Mouse (Mus musculus) c-Kit-positive CD71-positive TER-119-negative erythroid progenitor cells, embryonic 14.5 days (primary cell): Measurements from ENCODE around the gene Zfp82.
"Not testable (repeated sequence)": the region's sequence is repeated elsewhere in the genome, so short reads cannot be mapped to it uniquely, and the experiment has no call there.

Experiments
- DNase-seq: peaks from one replicate; pipeline ENCODE4 v3.0.0-alpha.2; 2013; ENCODE audit warnings: low read depth

Zfp82 gene

GRCm38 (mm10) chr7:30072146-30073028, at the start of gene Zfp82:
Zfp82 (minus strand) TSS chr7:30072900.
- DNase-seq: peak; percentile 76

DNA sequence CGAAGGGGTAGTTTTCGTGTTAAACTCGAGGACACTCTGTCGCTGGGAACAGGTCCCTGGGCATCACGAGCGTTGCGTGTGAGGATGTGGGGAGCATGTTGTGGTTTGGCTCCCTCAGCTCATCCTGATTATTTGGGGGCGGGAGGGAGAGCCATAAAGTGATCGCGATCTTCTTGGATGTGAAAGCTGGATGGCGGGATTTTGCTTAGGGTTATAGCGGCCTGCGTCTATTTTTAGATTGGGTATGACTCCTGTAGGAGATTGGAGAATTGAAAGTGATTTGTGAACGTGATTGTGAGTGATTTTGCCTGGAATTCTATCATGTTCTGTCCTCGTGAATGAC, 49.5 kb upstream of the Zfp82 start:
- DNase-seq: no peak

DNA sequence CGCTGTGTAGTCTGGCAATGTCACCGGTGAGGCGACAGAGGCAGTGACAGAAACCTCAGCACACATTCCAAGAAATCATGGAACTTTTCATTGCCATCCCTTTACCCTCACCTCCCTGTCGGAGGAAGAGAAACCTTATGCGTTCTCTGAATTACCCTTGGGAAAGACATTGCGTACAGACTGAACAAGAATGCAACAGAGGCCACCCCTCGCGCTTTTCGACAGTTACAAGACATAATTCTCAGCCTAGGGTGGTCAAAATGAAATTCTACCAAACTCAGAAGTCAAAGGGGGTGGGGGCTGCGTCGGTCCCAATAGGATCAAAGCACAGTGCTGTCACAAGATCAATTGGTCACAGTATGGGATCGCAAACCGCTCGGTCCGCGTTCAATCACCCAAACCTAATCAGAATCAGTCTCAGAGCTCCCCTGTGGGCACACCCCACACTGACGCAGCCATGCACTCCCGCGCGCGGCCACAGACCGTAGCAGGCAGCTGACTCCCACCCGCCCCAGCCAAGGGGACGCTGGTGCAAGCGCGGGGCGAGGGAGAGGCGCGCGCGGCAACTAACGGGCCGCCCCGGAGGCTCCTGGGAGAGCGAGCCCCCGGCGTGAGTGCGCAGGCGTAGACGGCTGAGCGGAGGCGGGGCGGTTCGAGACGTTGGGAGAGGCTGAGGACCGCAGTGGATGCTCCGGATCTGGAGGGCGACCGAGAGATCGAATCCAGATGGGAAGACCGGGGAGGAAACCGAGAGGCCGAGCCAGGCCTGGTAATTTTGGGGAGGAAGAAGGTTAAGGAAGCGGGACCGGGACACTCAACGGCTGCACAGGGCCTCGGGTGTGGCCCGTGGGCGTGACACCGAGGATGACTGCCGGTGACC, 48.8 kb upstream of the Zfp82 start, which contains the start of gene Zfp382:
Gene Zfp382, plus strand, starts transcription at position 635 of the 880 bp plus-strand sequence.
- peak; percentile 79 for DNase-seq

GRCm38 (mm10) chr7:30117935-30118334, 45.2 kb upstream of the Zfp82 start:
- not testable (repeated sequence) for DNase-seq

DNA sequence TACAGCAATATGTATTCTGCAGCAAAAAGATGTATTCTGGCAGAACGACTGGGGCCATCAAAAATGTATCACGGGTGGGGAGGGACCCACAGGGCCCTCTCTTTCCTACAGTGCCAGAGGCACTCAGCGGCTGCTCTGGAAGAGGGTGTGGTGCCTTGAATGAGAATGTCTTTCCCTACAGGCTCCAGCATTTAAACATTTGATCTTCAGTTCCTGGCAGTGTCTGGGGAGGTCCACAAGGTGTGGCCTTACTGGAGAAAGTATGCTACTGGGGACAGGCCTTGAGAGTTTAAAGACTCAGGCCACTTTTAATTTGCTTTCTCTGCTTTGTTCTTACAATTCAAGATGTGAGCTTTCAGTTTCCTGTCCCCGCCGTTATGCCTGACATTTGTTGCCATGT, 43.4 kb upstream of the Zfp82 start:
- DNase-seq: no peak

DNA sequence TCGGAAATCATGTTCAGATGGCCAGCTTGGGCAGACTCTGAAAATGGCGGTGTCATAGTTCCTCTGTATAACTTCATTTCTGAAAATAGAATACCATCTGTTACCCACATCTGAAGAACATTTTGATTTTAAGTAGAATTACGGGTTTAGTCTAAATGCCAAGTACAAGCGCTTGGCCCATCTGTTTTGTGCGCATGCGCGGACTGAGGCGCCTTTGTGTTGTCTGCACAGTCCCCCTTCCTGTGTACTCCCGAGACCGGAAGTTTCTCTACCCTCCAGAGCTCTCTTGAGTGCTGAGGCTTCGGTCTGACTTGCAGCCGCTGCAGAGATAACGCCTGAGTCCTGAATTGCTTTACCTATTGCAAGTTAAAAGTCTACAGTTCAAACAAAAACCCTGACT, 26.6 kb upstream of the Zfp82 start:
- no peak for DNase-seq

DNA sequence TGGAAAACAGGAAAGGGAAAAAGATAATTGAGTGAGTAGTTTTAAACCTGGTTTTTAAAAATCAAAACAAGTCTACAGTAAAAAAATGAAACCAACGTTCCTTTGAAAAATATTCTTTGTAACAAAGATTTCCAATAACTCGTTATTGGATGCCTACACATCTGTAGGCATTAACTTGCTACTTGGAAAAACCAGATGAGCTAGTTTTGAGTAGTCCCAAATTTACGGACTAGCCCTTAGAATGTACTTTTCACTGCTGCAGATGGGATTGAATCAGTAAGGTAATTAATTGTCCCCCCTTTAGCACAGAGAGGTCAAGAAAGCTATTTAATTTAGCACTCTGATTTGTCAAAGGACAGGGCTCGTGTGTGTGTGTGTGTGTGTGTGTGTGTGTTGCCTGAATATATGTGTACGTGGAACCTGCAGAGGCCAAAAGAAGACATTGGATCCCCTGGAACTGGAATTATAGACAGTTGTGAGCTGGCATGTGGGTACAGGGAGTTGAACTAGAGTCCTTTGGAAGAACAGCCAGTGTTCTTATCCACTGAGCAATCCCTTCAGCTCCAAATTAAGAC, 22.9 kb upstream of the Zfp82 start:
- DNase-seq: no peak

DNA sequence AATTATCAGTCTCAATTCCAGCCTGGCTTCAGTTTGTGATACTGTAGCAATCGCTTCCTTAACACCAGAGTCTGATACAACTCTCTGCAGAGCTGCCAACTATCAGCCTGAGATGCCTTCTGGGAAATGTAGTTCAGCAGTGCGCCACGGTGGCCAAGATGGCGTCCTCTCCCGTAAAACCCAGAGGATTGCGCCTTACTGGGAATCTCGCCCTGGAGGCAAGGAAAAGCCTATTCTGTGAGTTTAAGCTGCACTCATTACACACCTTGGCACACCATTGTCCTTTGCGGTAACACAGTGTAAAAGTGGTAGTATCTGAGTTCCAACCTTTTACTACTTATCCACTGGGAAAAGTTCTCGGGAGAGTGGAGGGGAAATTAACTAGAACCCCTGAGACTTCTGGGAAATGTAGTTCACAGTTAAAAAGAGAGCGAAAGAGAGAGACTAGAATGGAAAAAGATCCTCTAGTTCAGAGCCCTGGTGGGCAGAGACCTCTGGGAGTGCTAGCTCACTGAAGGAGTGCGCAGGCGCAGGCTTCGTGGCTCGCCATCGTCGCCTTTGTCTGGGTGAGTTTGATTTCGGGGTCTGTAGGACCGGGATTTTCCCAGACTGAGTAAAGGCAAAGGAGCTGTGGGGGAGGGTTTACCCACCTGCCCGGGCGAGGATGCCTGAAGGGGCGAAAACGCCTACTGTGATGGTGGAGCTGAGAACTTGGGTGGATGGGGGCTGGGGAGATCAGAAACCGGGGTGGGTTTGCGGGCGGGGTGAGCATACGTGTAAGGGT, 22.1 kb upstream of the Zfp82 start, which contains the start of gene Zfp260:
Gene Zfp260, plus strand, starts transcription at position 132 of the 784 bp plus-strand sequence.
- DNase-seq: peak; percentile 80

DNA sequence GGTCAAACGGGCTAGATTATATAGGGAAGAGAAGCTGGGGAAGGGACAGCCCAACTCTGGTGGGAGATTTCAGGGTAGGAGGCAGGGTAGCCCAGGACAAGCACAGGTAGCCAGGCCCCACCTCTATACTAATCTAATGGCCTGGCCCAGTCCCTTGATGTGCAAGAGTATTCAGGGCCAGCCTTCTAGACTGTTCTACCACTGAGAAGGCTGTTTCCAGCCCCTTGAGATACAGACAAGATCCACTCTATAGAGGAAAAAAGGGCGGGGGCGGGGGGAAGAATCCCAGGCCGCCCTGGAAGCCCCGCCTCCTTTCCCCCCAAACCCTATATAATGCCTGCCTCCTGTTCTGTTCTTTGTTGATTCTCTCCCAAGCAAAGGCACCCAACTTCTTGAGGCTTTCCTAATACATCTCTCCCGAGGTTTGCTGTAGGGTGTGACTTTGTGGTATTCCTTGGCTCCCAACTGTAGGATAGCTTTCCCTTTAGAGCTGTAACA, 21.3 kb upstream of the Zfp82 start:
- no peak for DNase-seq

GRCm38 (mm10) chr7:30092666-30093065, 20.0 kb upstream of the Zfp82 start:
- DNase-seq: no peak

DNA sequence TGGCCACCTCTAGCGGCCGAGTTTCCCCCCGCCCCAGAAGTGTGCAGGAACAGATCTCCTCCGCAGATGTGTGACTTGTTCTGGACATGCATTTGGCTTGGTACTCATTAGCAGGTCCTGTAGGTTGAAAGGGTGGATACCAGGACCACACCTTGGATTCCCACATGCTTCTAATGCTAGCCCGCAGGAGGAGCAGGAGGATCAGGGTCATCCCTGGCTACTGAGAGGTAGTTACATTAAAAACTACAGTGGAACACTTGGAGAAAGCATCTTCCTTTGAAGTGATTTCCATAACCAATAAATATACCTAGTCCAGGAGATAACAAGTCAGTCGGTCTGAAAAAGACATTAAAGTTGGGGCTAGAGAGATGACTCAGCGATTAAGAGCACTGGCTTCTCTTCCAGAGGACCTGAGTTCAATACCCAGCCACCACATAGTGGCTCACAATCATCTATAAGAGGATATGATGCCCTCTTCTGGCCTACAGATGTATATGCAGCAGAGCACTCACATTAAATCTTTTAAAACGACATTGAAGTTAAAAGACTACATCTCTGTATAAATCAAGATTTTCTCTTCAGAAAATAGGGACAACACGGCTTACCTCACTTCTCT, 18.4 kb upstream of the Zfp82 start:
- no peak for DNase-seq

- peak; percentile 98 for DNase-seq
Observed at GRCm38 (mm10) chr7:30090092-30090969, 17.6 kb upstream of the Zfp82 start, which contains the start of the genes Gm26920 and Zfp566. Gm26920 (minus strand) TSS chr7:30090410. Zfp566 (minus strand) TSS chr7:30090527.

DNA sequence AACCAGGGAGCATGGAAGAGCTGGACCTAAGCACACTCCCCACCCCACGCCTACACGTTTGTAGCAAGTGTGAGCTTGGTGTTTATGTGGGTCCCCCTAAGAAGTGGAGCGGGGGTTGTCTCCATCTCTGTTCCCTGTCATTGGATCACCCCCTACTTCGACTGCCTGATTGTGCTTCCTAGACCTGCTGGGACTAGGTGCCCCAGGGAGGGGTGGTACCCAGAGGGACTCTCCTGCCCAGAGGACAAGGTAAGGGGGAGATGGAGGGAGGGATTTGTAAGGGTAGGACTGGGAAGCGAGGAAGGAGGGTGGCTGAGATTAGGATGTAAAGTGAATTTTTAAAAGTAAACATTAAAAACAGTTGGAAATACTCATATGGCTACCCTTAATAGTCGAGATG, 16.7 kb upstream of the Zfp82 start:
- DNase-seq: no peak

- DNase-seq: no peak
Observed at GRCm38 (mm10) chr7:30086524-30086923, 13.8 kb upstream of the Zfp82 start.

- no peak for DNase-seq
Observed at GRCm38 (mm10) chr7:30064622-30065021, 8.1 kb downstream of the Zfp82 start.

DNA sequence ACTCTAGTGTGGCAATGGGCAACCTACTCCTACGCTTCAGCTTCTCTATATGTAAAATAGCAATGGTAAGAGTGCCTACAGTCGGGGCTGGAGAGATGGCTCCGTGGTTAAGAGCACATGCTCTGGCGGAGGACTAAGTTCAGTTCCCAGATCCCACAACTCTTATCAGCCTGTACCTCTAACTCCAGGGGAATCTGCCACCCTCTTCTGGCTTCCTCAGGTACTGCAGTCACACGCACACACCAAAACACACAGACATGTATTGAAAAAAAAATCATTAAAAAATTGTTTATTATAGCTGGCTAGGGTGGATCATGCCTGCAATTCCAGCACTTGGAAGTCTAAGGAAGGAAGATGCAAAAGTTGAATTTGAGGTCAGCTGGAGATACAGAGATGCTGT, 10.2 kb downstream of the Zfp82 start:
- DNase-seq: peak; percentile 13

DNA sequence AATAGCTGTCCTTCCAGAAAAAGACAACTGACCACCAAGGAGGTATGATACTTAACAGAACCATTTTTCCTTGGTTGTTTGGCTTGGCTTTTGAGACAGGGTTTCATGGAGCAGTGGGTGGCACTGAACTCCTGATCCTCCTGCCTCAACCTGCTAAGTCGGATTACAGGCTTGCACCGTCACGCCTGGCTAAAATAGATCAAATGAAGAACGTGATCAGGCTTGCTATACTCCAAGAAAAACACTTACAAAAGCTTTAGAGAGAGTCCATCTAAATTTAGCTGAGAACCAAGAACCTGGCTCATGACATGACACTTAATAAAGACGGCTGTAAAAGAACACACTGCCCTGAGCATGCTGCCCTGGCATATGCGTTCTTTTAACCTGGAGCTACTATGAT, 12.4 kb downstream of the Zfp82 start:
- DNase-seq: no peak

- DNase-seq: no peak
Observed at GRCm38 (mm10) chr7:30053591-30053990, 19.1 kb downstream of the Zfp82 start.

DNA sequence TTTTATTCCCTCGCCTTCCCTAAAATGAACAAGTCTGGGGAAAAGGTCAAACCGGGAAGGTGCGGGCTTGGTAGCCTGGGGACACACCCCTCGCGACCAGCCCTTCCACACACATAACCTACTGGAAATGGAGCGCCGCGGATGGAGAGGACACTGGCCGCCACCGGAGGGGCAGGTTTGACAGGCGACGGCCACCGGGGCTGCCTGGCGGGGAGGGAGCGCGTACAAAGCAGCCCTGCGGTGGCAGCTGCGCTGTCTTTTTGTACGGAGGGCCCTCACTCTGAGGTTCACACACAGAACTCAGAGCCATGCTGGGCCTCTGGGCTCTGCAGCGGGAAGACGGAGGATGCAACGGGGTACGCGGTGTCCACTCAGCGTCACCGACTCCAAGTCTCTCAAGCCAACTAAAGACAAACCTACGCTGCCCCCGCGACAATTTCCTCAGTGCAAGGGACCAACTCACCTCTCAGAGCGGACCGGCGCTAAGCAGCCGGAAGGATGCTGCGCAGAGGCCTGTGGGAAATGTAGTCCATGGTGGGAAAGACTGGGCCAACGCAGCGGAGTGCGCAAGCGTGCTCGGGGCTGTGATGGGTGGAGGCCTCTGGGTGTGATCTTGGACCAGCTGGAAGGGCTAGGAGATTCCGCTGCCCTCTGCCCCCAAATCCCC, 21.7 kb downstream of the Zfp82 start, which contains the start of gene Zfp14:
Gene Zfp14, minus strand, starts transcription at position 499 of the 667 bp plus-strand sequence.
- peak; percentile 76 for DNase-seq
